Mouse (Mus musculus) limb, embryonic 13.5 days (tissue): ENCODE measurements at regions not wholly inside any gene's neighbourhood (a gene's known extent, or its start where the extent isn't known, plus 50 kb on each side); places are given as distances from the start of the nearest gene placed in this dataset.

Source experiments
- ATAC-seq: fragments of 200-750 bp; cut with Nextera tagmentation; 2 replicates; pipeline ENCODE4 v1.8.0; 2017; ENCODE audit warnings: low read depth, moderate number of reproducible peaks, moderate TSS enrichment; ENCODE audit not compliant: low FRiP score
- H3K27ac ChIP-seq: fragments of 300-500 bp; sonication (generic); 2 replicates; pipeline ENCODE4 v1.5.1; 2015; ENCODE audit warnings: inconsistent platforms, mild to moderate bottlenecking, moderate library complexity
- H3K27me3 ChIP-seq: fragments of 300-500 bp; sonication (generic); 2 replicates; pipeline ENCODE4 v1.6.1; 2015; ENCODE audit warnings: mild to moderate bottlenecking, inconsistent platforms
- H3K36me3 ChIP-seq: fragments of 300-500 bp; sonication (generic); 2 replicates; pipeline ENCODE4 v1.6.1; 2015; ENCODE audit warnings: inconsistent platforms, mild to moderate bottlenecking, moderate library complexity
- H3K4me1 ChIP-seq: fragments of 300-500 bp; sonication (generic); 2 replicates; pipeline ENCODE4 v1.6.1; 2015; ENCODE audit warnings: inconsistent platforms
- H3K4me2 ChIP-seq: fragments of 300-500 bp; sonication (generic); replicated peaks from 2 replicates; pipeline ENCODE4 v1.6.1; 2015; ENCODE audit warnings: inconsistent platforms, mild to moderate bottlenecking, moderate library complexity
- H3K4me3 ChIP-seq: fragments of 300-500 bp; sonication (generic); 2 replicates; pipeline ENCODE4 v1.5.1; 2015; ENCODE audit warnings: moderate library complexity, mild to moderate bottlenecking, inconsistent platforms
- H3K9ac ChIP-seq: fragments of 300-500 bp; sonication (generic); 2 replicates; pipeline ENCODE4 v1.6.1; 2015; ENCODE audit warnings: mild to moderate bottlenecking, inconsistent platforms
- H3K9me3 ChIP-seq: fragments of 300-500 bp; sonication (generic); 2 replicates; pipeline ENCODE4 v1.6.1; 2016; ENCODE audit warnings: inconsistent platforms
- WGBS: fragments of 180-500 bp; shearing (Covaris S2); methylation state at CpG from one replicate; pipeline ENCODE4 v1.1.7; 2015; 5-methylcytosine and 5-hydroxymethylcytosine counted together

DNA sequence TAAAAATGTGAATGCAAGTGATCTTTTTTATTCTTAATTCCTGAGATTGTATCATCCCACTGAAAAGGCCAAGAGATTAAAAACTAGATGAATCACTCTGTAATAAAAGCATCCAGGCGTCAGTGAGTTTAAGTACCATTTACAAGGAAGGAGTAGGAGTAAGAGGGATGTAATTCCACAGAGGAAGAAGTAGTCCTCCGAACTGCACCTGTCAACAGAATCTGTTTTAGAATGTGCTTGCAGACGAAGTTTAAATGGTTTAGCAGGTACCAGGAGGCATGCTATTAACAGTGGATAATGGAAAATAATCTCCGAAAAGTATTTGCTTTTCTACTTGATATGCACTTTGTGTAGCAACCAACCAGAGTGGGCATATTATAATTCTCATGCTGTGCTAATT lies 423.3 kb downstream of the Fam198b start:
- no peaks in the 10 kb centered on the region for H3K27me3 ChIP-seq
- 67% methylated on average over 4 of the region's 4 CpGs for WGBS
- ATAC-seq, result no peak

DNA sequence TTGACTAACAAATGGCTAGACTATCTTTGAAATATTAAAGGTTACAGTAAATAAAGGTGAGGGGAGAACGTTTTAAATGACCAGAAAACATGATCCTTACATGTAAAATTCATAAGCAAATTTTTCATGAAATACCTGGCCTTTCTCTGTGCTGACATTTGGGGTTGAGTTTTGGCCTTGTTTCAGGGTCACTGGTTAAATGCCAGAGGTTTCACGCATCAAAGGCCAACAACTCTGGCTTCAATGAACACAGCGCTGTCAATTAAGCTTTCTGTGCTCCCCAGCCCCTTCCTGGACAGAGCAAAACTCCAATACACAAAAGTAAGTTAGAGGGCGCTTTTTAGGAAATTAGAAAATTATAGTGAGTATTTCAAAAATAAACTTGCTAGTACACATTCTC lies 425.6 kb downstream of the Fam198b start:
- no peak for ATAC-seq
- Histone ChIP-seq H3K4me3 (no peak overlapping the region), H3K27ac (no peak overlapping the region), H3K36me3 (no peaks in the 10 kb centered on the region), H3K4me1 (peaks cover 6% of the 10 kb centered on the region; the same call in 1 of the 2 replicates), H3K27me3 (no peaks in the 10 kb centered on the region), H3K4me2 (no peak overlapping the region), H3K9ac (no peak overlapping the region), H3K9me3 (no peaks in the 10 kb centered on the region)
- 79% methylated on average over 4 of the region's 4 CpGs for WGBS

More for the DNA sequence above, 423.3 kb downstream of the Fam198b start:
- no peak overlapping the region for H3K4me3 ChIP-seq
- H3K36me3 ChIP-seq, result no peaks in the 10 kb centered on the region
- no peak overlapping the region for H3K9ac ChIP-seq
- no peaks in the 10 kb centered on the region for H3K9me3 ChIP-seq
- no peak overlapping the region for H3K4me2 ChIP-seq
- H3K27ac ChIP-seq, result no peak overlapping the region
- peaks cover 6% of the 10 kb centered on the region; the same call in 1 of the 2 replicates for H3K4me1 ChIP-seq

DNA sequence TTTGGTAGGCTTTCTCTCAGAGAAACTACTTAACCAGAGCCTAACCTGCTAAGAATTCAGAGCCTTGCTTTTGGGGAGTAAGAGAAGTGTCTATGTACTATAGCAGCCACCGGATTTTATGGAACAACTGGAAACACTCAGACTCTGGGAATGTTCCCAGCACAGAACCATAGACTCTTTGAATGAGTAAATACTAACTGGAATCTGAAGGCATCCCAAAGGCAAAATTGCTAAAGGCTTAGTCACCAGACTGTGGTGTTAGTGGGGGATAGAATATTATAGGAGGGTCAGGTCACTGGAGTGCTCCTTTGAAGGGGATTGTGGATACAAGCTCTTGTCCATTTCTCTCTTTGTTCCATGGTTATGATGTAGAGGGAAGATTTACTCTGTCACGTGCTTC lies 427.4 kb downstream of the Fam198b start:
- Histone ChIP-seq H3K27me3 (no peaks in the 10 kb centered on the region), H3K9me3 (no peaks in the 10 kb centered on the region), H3K9ac (no peak overlapping the region), H3K4me3 (no peak overlapping the region), H3K4me2 (no peak overlapping the region), H3K4me1 (peaks cover 6% of the 10 kb centered on the region; the same call in 1 of the 2 replicates), H3K27ac (no peak overlapping the region), H3K36me3 (no peaks in the 10 kb centered on the region)
- 74% methylated on average over 2 of the region's 2 CpGs for WGBS
- no peak for ATAC-seq

- Histone ChIP-seq H3K4me3 (no peak overlapping the region), H3K9ac (no peak overlapping the region)
These were observed 438.0 kb downstream of the Fam198b start for GRCm38 (mm10) chr3:80322291-80322690.

DNA sequence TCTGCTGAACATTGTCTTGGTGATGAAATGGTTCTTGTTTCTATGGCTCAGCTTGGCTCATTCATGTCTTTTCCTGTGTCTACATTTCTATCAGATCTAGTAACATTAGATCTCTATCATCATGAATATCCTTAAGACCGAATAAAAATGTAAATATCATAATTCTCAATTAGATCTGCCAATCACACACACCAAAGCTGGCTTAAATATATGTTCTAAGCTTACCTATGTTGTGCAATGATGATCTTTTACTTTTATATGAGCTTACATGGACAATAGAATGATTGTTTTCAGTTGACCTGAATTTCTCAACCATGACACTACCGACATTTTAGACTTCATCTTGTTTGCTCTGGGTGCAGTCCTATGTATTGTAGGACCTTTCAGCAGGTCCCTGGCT lies 440.4 kb downstream of the Fam198b start:
- 83% methylated on average over 2 of the region's 2 CpGs for WGBS
- no peak for ATAC-seq
- Histone ChIP-seq H3K9me3 (no peaks in the 10 kb centered on the region), H3K4me2 (no peak overlapping the region), H3K27ac (no peak overlapping the region), H3K36me3 (no peaks in the 10 kb centered on the region), H3K9ac (no peak overlapping the region), H3K4me3 (no peak overlapping the region), H3K4me1 (no peaks in the 10 kb centered on the region), H3K27me3 (no peaks in the 10 kb centered on the region)

More at GRCm38 (mm10) chr3:80322291-80322690, 438.0 kb downstream of the Fam198b start:
- 84% methylated on average over 3 of the region's 3 CpGs for WGBS
- no peak overlapping the region for H3K4me2 ChIP-seq
- H3K36me3 ChIP-seq, result no peaks in the 10 kb centered on the region
- H3K27me3 ChIP-seq, result no peaks in the 10 kb centered on the region
- ATAC-seq, result no peak
- H3K4me1 ChIP-seq, result no peaks in the 10 kb centered on the region
- no peak overlapping the region for H3K27ac ChIP-seq
- no peaks in the 10 kb centered on the region for H3K9me3 ChIP-seq

GRCm38 (mm10) chr3:80331776-80332175 lies 447.4 kb downstream of the Fam198b start:
- H3K27me3 ChIP-seq, result no peaks in the 10 kb centered on the region
- H3K4me2 ChIP-seq, result no peak overlapping the region
- no peaks in the 10 kb centered on the region for H3K9me3 ChIP-seq
- no peaks in the 10 kb centered on the region for H3K4me1 ChIP-seq
- 70% methylated on average over 3 of the region's 3 CpGs for WGBS
- no peak overlapping the region for H3K4me3 ChIP-seq
- ATAC-seq, result no peak
- no peak overlapping the region for H3K27ac ChIP-seq
- H3K9ac ChIP-seq, result no peak overlapping the region
- no peaks in the 10 kb centered on the region for H3K36me3 ChIP-seq

DNA sequence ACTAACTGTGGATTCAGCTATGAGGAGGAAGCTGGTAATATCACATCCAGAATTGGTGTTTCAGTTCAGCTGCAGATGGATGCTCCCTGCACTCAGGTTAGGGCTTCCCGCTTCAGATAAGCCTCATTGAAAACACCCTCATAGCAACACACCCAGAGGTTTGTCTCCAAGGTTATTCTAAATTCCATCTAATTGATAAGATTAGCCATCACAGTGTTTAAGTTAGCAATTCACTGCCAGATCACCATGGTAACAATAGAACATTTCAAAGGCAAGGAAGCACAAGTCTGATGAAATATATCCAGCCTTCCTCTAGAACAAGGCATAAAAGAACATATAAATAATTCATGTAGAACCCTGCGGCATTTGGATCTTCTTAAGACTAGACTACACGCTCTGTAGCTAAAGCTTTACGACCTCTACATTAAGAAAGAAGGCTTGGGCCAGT lies 450.1 kb downstream of the Fam198b start:
- H3K27ac ChIP-seq, result no peak overlapping the region
- H3K4me2 ChIP-seq, result no peak overlapping the region
- H3K36me3 ChIP-seq, result no peaks in the 10 kb centered on the region
- H3K27me3 ChIP-seq, result no peaks in the 10 kb centered on the region
- no peak overlapping the region for H3K4me3 ChIP-seq
- no peaks in the 10 kb centered on the region for H3K4me1 ChIP-seq
- H3K9ac ChIP-seq, result no peak overlapping the region
- no peaks in the 10 kb centered on the region for H3K9me3 ChIP-seq
- 71% methylated on average over 4 of the region's 4 CpGs for WGBS
- ATAC-seq, result no peak

DNA sequence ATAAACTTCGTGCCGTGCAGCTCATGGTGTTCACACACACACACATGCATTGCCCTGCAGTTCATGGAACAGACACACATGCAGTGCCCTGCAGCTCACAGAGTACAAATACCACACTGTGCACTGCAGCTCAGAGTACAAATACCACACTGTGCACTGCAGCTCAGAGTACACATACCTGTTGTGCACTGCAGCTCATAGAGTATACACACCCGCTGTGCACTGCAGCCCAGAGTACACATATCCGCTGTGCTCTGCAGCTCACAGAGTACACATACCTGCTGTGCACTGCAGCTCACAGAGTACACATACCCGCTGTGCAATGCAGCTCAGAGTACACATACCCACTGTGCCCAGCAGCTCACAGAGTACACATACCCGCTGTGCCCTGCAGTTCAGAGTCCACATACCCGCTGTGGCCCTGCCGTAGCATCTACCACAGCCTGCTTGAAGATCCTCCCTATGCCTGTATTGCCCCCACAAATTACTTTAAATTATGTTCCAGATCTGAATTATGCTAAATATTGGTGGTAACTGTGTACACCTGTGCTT lies 451.9 kb downstream of the Fam198b start:
- H3K27ac ChIP-seq, result no peak overlapping the region
- no peak overlapping the region for H3K9ac ChIP-seq
- no peak overlapping the region for H3K4me2 ChIP-seq
- no peaks in the 10 kb centered on the region for H3K27me3 ChIP-seq
- no peak overlapping the region for H3K4me3 ChIP-seq
- H3K36me3 ChIP-seq, result no peaks in the 10 kb centered on the region
- ATAC-seq, result no peak
- WGBS, result 88% methylated on average over 8 of the region's 8 CpGs
- H3K9me3 ChIP-seq, result no peaks in the 10 kb centered on the region
- H3K4me1 ChIP-seq, result no peaks in the 10 kb centered on the region

DNA sequence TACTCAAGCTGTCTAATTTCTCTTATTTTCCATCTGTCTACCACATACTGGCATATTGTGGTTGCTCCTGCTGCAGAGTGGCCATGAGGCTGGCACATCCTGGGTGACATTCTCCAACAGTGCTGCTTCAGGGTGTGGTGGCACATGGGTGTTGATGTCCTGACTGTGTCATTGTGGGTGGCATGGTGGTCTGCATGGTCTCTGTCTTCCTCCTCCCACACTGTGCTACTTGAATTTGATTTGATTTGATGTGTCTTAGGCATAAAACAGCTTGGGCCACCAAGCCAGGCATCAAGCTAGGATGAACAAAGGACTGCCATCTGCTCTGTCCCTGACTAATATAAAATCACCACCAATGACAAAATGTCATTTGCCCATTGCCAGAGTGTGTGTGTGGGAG lies 434.7 kb downstream of the Gria2 start:
- ATAC-seq, result no peak

DNA sequence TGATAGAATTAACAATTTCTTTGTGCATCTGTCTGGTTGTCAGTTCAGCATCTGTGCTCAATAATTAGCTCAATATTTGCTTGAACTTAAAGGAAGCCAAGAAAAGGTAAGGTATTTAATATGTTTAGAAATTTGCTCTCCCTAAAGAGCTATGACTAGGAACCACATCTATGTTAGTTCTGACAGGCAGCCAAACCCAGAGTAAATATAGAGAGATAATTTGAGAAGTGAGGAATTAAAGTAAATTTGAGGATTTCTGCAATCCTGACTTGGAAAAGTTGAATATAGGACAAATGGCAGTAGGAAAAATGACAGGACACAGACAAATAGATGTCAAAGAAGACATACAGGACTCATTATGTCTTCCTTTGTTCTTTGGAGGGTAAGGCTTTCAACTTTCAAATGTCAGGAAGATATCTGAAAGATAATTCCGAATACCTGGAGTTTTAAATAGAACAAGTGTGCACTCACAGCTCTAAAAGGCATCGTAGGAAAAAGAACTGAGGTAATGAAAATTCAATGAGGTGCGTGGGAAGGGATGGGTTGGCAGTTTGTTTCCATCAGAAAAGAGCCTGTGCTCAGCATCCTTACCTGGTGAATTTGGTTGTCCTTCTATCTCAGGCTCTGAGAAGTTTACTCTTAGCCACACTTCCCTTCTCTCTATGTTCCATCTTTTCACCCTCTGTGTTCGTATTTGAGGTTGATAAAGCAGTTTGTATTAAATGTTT lies 433.3 kb downstream of the Gria2 start:
- Histone ChIP-seq H3K27ac (no peak overlapping the region), H3K36me3 (no peaks in the 10 kb centered on the region), H3K4me2 (no peak overlapping the region), H3K4me3 (no peak overlapping the region), H3K27me3 (no peaks in the 10 kb centered on the region), H3K4me1 (no peaks in the 10 kb centered on the region), H3K9ac (no peak overlapping the region), H3K9me3 (no peaks in the 10 kb centered on the region)
- 86% methylated on average over 4 of the region's 4 CpGs for WGBS
- no peak for ATAC-seq

More for the DNA sequence above, 434.7 kb downstream of the Gria2 start:
- H3K9ac ChIP-seq, result no peak overlapping the region
- H3K36me3 ChIP-seq, result no peaks in the 10 kb centered on the region
- no peak overlapping the region for H3K4me3 ChIP-seq
- H3K4me1 ChIP-seq, result no peaks in the 10 kb centered on the region
- H3K4me2 ChIP-seq, result no peak overlapping the region
- H3K9me3 ChIP-seq, result no peaks in the 10 kb centered on the region
- no peaks in the 10 kb centered on the region for H3K27me3 ChIP-seq
- H3K27ac ChIP-seq, result no peak overlapping the region

DNA sequence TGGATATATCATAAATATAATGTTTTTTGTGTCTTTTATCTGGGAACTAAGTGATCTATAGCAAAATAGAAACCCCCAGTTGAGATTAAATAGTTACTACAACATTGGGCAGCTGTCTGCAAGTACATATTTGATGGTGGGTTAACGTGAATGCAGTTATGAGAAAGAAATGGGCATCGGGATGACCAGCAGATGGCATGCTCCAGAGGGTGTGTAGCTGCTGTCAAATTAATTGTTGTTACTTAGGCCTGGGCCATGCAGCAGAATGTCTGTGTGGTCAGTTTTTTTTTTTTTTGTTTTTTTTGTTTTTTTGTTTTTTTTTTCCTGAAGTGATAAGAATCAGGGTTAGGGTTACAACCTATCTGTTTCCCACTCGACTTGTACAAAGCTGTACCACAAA lies 430.2 kb downstream of the Gria2 start:
- H3K36me3 ChIP-seq, result no peaks in the 10 kb centered on the region
- H3K9me3 ChIP-seq, result no peaks in the 10 kb centered on the region
- no peak for ATAC-seq
- H3K4me3 ChIP-seq, result no peak overlapping the region
- no peaks in the 10 kb centered on the region for H3K27me3 ChIP-seq
- no peak overlapping the region for H3K4me2 ChIP-seq
- WGBS, result 68% methylated on average over 3 of the region's 3 CpGs
- no peak overlapping the region for H3K9ac ChIP-seq
- H3K27ac ChIP-seq, result no peak overlapping the region
- no peaks in the 10 kb centered on the region for H3K4me1 ChIP-seq

GRCm38 (mm10) chr3:80385986-80386385 lies 416.6 kb downstream of the Gria2 start:
- no peak for ATAC-seq
- Histone ChIP-seq H3K27me3 (no peaks in the 10 kb centered on the region), H3K4me2 (no peak overlapping the region), H3K9ac (no peak overlapping the region), H3K9me3 (no peaks in the 10 kb centered on the region), H3K4me3 (no peak overlapping the region), H3K4me1 (no peaks in the 10 kb centered on the region), H3K27ac (no peak overlapping the region), H3K36me3 (no peaks in the 10 kb centered on the region)
- WGBS, result 84% methylated on average over 2 of the region's 2 CpGs

DNA sequence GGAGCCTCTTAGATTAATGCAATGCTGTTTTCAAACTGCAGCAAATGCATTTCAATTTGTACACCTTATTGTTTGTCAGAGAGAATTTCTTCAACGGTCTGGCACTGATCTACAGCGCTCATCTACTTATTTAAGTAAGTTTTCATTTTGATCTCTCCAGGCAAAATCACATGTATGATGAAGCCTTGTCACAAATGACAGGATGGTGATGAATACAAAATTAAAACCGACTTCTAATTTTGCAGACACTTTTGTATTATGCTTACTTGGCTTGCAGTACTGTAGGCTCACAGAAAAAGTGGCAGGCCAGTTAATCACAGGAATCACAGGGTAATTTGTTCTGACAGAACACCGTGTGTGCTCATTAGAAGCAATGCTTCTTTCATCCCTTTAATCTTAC lies 406.4 kb downstream of the Gria2 start:
- Histone ChIP-seq H3K27ac (no peak overlapping the region), H3K27me3 (no peaks in the 10 kb centered on the region), H3K4me1 (no peaks in the 10 kb centered on the region), H3K36me3 (no peaks in the 10 kb centered on the region), H3K9ac (no peak overlapping the region), H3K9me3 (no peaks in the 10 kb centered on the region), H3K4me3 (no peak overlapping the region), H3K4me2 (no peak overlapping the region)
- ATAC-seq, result no peak
- 56% methylated on average over 4 of the region's 4 CpGs for WGBS
